Mouse (Mus musculus): ENCODE measurements around the gene Tmem108. TPM values are rescaled to one million over a fixed set of nuclear protein-coding genes. Genes with fewer than 3 reads are reported as not detected.
"Not testable (repeated sequence)": the region's sequence is repeated elsewhere in the genome, so short reads cannot be mapped to it uniquely, and the experiment has no call there.

Gene Tmem108
- total RNA-seq, 4 experiments from 2014 or later, result 30.3 to 35.6 (median 33.9) TPM

- DNase-seq (ENCODE audit: low spot score in 2 of 2), result no peak
Observed at GRCm38 (mm10) chr9:103681741-103682330, 79.8 kb downstream of the Tmem108 start.

DNA sequence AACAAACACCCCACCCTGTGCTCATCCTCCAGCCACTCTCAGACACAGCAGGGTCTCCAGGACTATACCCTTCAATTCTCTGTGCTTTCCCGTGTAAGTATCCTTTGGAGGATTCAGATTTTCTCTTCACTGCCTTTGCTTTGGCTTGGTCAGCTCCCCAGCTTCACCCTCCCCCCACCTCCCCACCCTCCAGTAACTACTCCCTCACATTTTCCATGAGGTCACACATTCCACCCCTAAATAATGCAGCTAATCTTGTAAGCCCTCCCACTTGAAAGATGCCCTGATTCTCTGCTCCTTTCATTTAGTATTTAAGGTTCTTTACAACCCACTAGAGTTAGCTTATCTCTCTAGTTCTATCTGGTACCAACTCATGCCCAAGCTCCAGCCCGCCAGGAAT, 82.4 kb downstream of the Tmem108 start:
- no peak for DNase-seq (ENCODE audit: low spot score in 2 of 2)

DNA sequence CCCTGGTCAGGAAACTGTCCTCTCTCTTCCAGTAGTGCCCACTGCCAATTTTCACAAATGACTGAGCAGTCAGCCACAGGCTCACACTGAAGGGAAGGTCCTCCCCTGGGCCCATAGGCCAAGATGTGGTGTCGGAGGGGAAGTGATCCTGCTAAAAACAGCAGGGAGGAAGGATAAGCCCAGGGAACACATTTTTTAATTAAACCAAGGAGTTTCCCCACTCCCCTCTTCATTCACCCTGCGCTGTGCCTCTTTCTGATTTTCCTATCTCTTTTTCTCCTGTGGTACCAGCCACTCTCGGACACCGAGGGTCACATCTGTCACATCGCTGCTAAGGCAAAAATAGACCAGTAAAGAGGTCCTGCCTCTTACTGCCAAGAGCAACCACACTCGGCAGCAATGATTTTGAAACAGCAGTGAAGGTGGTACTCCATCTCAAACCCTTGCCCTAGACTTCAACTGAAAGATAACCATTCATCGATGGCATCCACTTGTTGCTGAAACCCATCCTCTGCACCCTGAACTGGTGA, 83.0 kb downstream of the Tmem108 start:
- DNase-seq (ENCODE audit: low spot score in 2 of 2), result no peak

GRCm38 (mm10) chr9:103677811-103678210, 83.8 kb downstream of the Tmem108 start:
- no peak for DNase-seq (ENCODE audit: low spot score in 2 of 2)

GRCm38 (mm10) chr9:103675721-103676480, 85.7 kb downstream of the Tmem108 start:
- no peak for DNase-seq (ENCODE audit: low spot score in 2 of 2)

DNA sequence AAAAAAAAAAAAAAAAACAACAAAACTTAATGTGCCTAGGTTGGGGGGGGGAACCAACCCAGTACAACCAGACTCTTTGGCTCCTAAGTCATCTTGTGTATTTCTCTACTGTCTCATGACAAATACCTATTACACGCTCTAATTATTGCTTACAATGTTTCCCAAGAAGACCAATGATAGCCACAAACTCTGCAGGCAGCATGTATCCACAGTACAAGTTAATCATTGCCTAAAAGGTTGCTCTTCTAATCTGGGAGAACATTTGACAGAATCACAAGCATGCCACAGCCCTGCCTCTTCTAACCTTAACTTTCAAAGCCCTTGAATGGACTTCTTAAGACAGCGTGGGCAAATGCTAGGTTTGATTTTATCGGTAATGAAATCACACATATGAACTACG, 88.8 kb downstream of the Tmem108 start:
- DNase-seq (ENCODE audit: low spot score in 2 of 2), result no peak

DNA sequence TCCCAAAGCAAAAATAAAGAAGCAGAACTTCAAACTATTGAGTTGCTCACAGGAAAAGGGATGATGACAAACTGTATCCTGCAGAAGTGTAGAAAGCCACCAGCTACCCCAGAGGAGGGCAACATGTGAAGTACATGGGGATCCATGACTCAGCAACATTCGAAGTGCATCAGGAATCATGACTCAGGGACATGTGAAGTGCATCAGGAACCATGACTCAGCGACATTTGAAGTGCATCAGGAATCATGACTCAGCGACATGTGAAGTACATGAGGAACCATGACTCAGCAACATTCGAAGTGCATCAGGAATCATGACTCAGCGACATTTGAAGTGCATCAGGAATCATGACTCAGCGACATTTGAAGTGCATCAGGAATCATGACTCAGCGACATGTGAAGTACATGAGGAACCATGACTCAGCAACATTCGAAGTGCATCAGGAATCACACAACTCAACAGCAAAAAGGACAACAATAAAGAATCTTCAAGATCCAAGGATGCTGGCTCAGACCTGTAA, 91.0 kb downstream of the Tmem108 start:
- DNase-seq (ENCODE audit: low spot score in 2 of 2), result not testable (repeated sequence)

DNA sequence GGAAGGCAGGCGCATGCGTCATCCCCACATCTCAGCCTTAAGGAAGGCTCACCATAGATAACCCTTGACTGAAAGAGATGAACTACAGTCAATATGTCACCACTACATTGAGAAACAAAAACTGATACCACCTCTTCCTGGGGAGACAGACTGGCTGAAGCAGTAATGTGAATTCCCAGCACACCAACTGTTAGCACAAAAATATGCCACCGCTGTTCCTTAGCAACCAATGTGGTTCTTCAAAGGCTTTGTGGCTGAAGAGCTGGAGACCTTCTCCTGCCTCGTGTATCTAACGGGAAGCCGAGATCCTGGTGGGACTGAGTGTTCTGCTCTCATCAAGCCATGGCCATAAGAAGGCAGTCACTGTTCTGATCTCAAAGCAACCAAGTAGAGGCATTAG, 92.8 kb downstream of the Tmem108 start:
- DNase-seq (ENCODE audit: low spot score in 2 of 2), result no peak

- no peak for DNase-seq (ENCODE audit: low spot score in 2 of 2)
Observed at GRCm38 (mm10) chr9:103665817-103666216, 95.8 kb downstream of the Tmem108 start.

DNA sequence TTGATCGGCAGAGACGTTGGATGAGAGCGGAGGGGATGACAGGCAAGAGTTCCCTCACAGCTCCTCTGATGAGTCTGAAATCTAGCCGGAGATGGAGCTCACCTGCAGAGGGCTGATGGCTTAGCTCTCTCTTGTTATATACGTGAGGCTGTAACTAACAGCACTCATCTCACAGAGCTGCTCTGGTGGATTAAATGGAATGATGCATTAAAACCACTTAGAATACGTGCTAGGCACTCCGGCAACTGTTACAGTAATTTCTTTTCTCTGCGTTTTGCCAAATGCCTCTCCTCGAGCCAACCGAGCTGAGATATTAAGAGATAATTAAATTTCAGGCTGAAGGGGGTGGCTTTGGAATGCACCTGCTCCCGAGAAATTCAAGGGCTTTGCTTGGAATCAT, 97.5 kb downstream of the Tmem108 start:
- no peak for DNase-seq (ENCODE audit: low spot score in 2 of 2)

GRCm38 (mm10) chr9:103661873-103662272, 99.8 kb downstream of the Tmem108 start:
- DNase-seq (ENCODE audit: low spot score in 2 of 2), result no peak

DNA sequence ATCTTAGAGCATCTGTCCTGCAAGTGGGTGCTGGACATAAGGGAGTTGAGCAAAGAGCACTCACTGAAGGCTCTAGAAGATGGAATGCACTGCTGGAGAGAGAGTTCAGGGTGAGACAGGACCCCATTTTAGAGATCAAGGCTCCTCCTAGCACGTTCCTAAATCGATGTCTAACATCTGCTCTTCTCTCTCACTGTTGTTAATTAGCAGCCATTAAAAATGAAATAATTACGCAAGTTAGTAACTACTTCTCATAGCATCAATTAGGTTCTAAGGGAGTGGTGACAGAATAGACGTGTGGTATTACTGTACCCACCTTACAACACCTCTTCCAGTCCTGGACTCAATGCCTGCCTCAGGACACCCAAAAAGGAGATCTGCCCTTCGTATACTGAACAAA, 103.7 kb downstream of the Tmem108 start:
- no peak for DNase-seq (ENCODE audit: low spot score in 2 of 2)

GRCm38 (mm10) chr9:103657183-103657975, 104.3 kb downstream of the Tmem108 start:
- DNase-seq (ENCODE audit: low spot score in 2 of 2), result no peak

DNA sequence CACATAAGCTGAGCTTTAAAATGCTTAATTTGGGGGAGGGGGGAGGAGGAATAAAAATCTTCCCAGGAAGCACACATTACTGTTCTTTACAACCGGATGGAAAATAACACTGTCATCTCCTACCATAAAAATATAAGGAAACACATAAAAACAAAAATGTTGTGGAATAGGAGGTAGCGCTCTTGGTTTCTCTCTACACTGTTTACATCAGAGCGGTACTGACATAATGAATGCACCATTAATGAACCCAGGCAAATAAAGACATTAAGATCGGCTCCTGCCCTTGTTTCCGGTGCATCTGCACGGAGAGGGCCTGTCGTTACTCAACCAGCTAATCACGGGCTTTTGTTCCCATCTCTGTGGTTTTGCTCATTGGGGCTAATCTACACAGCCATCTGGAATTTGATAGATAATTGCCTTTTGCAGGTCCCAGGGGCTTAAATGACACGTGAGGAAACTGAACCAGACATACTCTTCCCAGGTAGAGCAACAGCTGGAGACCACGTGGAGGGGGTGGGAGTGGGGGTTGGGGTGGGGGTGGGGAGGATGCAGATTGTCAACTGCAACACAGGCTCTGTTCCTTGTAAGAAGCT, 107.5 kb downstream of the Tmem108 start:
- DNase-seq (ENCODE audit: low spot score in 2 of 2), result no peak

DNA sequence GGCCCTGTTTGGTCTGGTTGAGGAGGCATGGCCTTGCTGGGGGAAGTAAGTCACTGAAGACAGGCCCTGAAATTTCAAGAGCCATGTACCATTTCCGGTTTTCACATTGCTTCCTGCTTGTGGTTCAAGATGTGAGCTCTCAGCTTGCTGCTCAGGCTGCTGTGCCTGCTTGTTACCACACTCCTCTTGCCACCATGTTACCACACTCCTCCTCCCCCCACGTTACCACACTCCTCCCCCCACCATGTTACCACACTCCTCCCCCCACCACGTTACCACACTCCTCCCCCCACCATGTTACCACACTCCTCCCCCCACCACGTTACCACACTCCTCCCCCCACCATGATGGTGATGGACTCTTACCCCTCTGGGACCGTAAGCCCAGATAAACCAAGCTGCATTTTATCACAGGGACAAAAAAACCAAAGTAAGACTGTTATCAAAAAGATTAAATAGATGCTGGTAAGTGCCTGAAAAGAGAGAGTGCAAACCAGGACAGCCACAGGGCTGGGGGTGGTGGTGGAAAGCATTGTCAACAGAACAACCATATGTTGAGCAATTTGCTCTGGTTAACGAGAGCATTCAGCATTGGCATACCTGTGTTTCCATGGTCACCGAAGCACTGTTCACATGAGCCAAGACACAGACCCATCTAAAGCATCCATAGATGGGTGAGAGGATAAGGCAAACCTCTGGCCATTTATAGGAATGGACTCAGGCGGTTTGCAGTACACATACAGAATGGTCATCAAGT, 109.3 kb downstream of the Tmem108 start:
- DNase-seq (ENCODE audit: low spot score in 2 of 2), result peak; percentile 33 to 39

DNA sequence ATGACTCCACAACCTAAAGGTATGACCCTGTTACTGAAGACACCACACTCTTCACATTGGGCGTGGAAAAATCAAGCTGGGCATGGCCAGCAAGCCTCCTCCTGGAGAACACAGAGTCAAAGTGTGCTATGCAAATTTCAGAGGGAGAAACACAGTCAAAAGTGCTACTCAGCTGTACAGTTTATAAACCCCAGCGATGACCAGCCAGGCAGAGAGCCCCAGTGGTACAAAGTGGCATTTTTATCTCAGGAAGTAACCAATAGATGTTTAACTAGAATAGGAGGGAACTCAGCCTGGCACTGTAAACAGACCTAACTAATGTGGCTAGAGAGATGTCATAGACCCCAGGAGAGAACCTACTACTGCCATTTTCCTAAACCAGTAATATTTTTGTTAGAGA, 115.0 kb downstream of the Tmem108 start:
- DNase-seq (ENCODE audit: low spot score in 2 of 2), result no peak

DNA sequence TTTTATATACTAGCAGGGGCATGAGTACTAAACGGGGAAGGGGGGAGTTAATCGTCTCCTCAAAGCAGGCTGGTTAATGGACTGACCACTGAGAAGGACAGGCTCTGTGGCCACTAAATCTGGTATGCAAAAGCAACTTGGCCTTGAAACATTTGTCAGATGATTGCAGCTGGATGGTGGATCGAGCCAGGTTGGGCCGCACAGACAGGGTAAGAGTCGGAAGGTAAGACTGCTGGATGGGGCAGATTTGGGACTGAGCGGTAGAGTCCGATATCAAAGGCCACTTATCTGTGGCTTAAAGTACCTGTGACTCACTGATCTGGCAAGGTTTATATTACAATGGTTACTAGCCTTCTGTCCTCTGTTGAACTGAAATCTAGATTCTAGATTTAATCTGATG, 115.9 kb downstream of the Tmem108 start:
- DNase-seq (ENCODE audit: low spot score in 2 of 2), result no peak

DNA sequence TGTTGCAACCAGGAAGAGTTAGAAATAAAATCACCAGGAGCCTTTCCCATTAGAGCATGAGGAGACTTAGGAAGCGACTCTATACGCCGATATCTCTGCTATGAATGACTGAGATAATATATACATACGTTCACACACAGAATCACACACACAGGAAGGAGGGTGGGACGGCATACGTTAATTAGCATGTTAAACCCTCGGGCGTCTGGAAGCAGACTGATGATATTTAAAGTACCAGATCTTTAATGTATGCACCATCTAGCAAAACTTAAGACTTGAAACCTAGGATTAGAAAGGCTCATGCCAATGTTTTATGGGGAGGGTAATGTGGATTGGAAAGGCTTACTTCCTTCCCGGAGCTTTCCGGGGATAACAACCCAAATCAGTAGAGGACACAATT, 119.3 kb downstream of the Tmem108 start:
- no peak for DNase-seq (ENCODE audit: low spot score in 2 of 2)

DNA sequence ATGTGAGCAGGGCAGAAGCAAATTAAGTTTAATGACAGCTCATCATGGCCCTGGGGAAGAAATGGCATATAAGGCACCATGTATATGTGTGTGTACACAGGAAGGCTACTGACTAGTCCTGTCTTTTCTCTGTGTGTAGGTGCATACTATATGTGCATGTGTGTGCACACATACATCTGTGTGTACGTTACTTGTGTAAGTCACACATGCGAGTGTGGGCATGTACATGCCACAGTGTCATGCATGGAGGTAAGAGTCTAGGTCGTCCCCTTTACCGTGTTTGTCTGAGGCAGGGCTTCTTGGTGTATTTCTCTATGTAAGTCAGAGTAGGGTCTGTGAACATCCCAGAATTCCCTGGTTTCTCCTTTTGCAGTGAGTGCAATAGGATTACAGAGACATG, 120.3 kb downstream of the Tmem108 start:
- no peak for DNase-seq (ENCODE audit: low spot score in 2 of 2)

DNA sequence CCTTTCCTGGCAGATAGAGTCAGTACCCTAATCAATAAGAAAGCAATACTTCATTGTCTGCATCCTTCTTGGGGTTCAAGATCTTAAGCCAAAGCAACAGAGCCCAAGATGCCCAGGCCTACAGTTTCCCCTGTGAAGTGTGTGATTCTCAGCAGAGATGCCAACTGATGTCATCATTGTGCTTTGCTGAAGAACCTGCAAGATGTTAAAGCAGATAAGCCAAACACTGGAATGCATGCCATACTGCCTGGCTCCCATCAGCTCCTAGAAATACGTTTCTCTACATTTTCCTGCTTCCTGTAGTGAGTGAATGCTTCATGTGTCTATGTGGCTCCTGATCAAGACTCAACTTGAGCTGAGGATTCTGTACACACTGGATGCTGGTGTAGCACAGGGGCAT, 122.2 kb downstream of the Tmem108 start:
- peak in 1 of 2 experiments; percentile 2 for DNase-seq (ENCODE audit: low spot score in 2 of 2)

DNA sequence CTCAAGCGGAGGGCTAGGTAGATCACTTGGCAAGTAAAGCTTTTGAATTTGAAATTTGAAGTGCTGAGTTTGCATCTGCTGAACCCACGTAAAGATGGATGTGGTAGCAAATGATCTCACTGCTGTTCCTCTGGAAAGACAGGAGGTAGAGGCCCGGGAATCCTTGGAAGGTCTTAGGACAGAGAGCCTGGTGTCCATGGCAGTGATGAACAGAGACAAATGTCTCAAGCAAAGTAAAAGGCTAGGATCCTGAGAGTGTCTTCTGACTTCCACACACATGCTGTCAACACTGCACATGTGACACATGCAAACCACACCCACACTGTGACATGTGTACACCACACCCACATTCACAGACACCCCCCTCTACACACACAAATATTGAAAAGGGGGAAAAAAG, 124.2 kb downstream of the Tmem108 start:
- peak in 1 of 2 experiments; percentile 1 for DNase-seq (ENCODE audit: low spot score in 2 of 2)
